Mouse (Mus musculus) spleen, adult 2 months (tissue): ENCODE measurements around the gene Tbcd.

Experiments
- CTCF ChIP-seq: fragments of 200-500 bp; IDR thresholded peaks from 2 replicates; pipeline ENCODE4 v1.5.1; 2011; ENCODE audit warnings: mild to moderate bottlenecking, inconsistent platforms; ENCODE audit not compliant: insufficient read depth, insufficient read length, insufficient replicate concordance; ENCODE audit errors: extremely low read depth
- POLR2A ChIP-seq: fragments of 200-500 bp; IDR thresholded peaks from 2 replicates; pipeline ENCODE4 v1.6.1; 2011; ENCODE audit warnings: low read depth, low read length, inconsistent platforms

GRCm38 (mm10) chr11:121421553-121422173 lies 30.1 kb upstream of the Tbcd start:
- TF ChIP-seq POLR2A (no peak; the same call in 1 of the 2 replicates), CTCF (no peak)
